Mouse (Mus musculus): ENCODE results near the gene Mtor.

- TF ChIP-seq CTCF (IDR thresholded peaks at IDR 0.05; ENCODE audit: insufficient read depth, low read depth, low read length) (no peak), POLR2A (IDR thresholded peaks at IDR 0.05; ENCODE audit: insufficient read depth, low read depth, low read length) (no peak)
Observed at GRCm38 (mm10) chr4:148533613-148534328, 85.4 kb downstream of the Mtor start.

Data from olfactory bulb, adult 2 months (tissue).